Mouse (Mus musculus): ENCODE data around the gene Pde4b.

DNA sequence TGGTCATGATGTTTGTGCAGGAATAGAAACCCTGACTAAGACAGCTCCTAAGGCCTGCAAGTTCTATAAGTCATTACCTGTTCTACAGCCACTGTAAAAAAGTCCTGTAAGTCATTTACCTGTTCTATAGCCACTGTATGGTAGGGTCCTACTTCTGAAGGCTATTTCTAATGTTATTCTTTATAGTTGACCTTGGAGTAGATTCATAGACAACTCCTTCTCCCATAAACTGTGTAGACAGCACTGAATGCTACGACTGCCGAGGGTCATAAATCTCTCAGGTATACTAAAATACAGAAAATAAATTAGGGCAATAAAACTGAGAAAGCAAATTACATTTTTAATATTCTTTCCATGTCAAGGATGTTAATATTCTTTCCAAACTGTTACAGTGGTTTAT is 26.0 kb upstream of the Pde4b start:
- no peak for TF ChIP-seq POLR2A (IDR thresholded peaks at IDR 0.05; ENCODE audit: extremely low read depth, insufficient read depth, low read length)
- TF ChIP-seq CTCF (IDR thresholded peaks at IDR 0.05; ENCODE audit: low read depth, low read length) = no peak
